Comparison of ENCODE assay signal across 19 mouse cellular contexts in genomic region chr2:120114977-120115376, GRCm38 (mm10). TPM values are rescaled to one million over a fixed set of nuclear protein-coding genes. Genes with fewer than 3 reads are reported as not detected.
DNase-seq lines count a peak whose midpoint lies in the region; ATAC-seq lines count a peak whose summit lies in the region.
"Had no signal": no experiment of that assay in that cellular context is flagged by ENCODE, and none has a peak within 500 bp of the region (broad histone marks: within the 10 kb centered on the region; RNA-seq: fewer than 3 reads in every experiment).

No protein-coding gene starts in this region.

- no peaks in the 10 kb centered on the region for H3K27me3 ChIP-seq in heart, embryonic 10.5 days (ENCODE audit: insufficient read depth, poor library complexity, severe bottlenecking)
- H3K27me3 ChIP-seq in heart, embryonic 16.5 days (ENCODE audit: control insufficient read depth, insufficient read depth, low read length), result no peaks in the 10 kb centered on the region
- no peaks in the 10 kb centered on the region for H3K27me3 ChIP-seq in heart, embryonic 12.5 days (replicated peaks)
- no peaks in the 10 kb centered on the region for H3K27me3 ChIP-seq in midbrain, embryonic 11.5 days (ENCODE audit: control insufficient read depth, insufficient read depth, low read length)
- no peaks in the 10 kb centered on the region for H3K27me3 ChIP-seq in midbrain, embryonic 15.5 days (replicated peaks)
- H3K27me3 ChIP-seq: forebrain, embryonic 13.5 days; hindbrain, embryonic 12.5 days had no signal

- ATAC-seq in heart, embryonic 16.5 days (replicated peaks; ENCODE audit: extremely low read depth, insufficient read depth, low FRiP score), result no peak
- no peak for ATAC-seq in heart, embryonic 12.5 days (ENCODE audit: insufficient number of reproducible peaks, low FRiP score)
- ATAC-seq in midbrain, embryonic 11.5 days (ENCODE audit: low FRiP score), result no peak
- ATAC-seq in midbrain, embryonic 15.5 days (replicated peaks), result no peak
- ATAC-seq: forebrain, embryonic 13.5 days; forebrain, postnatal 0 days; hindbrain, embryonic 16.5 days; inflammation-experienced regulatory T-cells, adult 6 months; intestine, postnatal 0 days had no signal

- WGBS in heart, embryonic 10.5 days, result 78% methylated on average over 4 of the region's 4 CpGs
- 82% methylated on average over 4 of the region's 4 CpGs for WGBS in heart, embryonic 16.5 days
- 76% methylated on average over 4 of the region's 4 CpGs for WGBS in heart, embryonic 12.5 days
- WGBS in midbrain, embryonic 11.5 days, result 77% methylated on average over 4 of the region's 4 CpGs
- 75% methylated on average over 4 of the region's 4 CpGs for whole genome bisulfite sequencing in midbrain, embryonic 15.5 days

- peak overlapping the region; percentile 31; the same call in 1 of the 2 replicates for H3K27ac ChIP-seq in heart, embryonic 10.5 days
- H3K27ac ChIP-seq in heart, embryonic 16.5 days (ENCODE audit: low read length), result 0 out of 2 replicates have a peak overlapping the region, but pooled peaks have one; percentile 43
- H3K27ac ChIP-seq in heart, embryonic 12.5 days (ENCODE audit: poor library complexity, severe bottlenecking), result no peak overlapping the region
- H3K27ac ChIP-seq in midbrain, embryonic 11.5 days (ENCODE audit: low read depth, low read length), result no peak overlapping the region
- H3K27ac ChIP-seq in midbrain, embryonic 15.5 days, result no peak overlapping the region
- H3K27ac ChIP-seq: forebrain, embryonic 13.5 days; hindbrain, embryonic 12.5 days had no signal

- no peak overlapping the region for H3K4me3 ChIP-seq in heart, embryonic 10.5 days
- H3K4me3 ChIP-seq in heart, embryonic 16.5 days (ENCODE audit: low read length), result no peak overlapping the region
- no peak overlapping the region for H3K4me3 ChIP-seq in heart, embryonic 12.5 days
- no peak overlapping the region for H3K4me3 ChIP-seq in midbrain, embryonic 11.5 days (ENCODE audit: low read depth, low read length)
- H3K4me3 ChIP-seq in midbrain, embryonic 15.5 days, result no peak overlapping the region
- H3K4me3 ChIP-seq: forebrain, embryonic 13.5 days; hindbrain, embryonic 12.5 days had no signal

- H3K36me3 ChIP-seq in heart, embryonic 10.5 days, result no peaks in the 10 kb centered on the region; the same call in 1 of the 2 replicates
- 0 out of 2 replicates have a peak, but pooled peaks cover 2% of the 10 kb centered on the region for H3K36me3 ChIP-seq in heart, embryonic 16.5 days (ENCODE audit: control insufficient read depth, insufficient read depth)
- 0 out of 2 replicates have a peak, but pooled peaks cover 2% of the 10 kb centered on the region for H3K36me3 ChIP-seq in heart, embryonic 12.5 days
- H3K36me3 ChIP-seq in midbrain, embryonic 11.5 days (ENCODE audit: control insufficient read depth, insufficient read depth, low read length), result no peaks in the 10 kb centered on the region
- no peaks in the 10 kb centered on the region for H3K36me3 ChIP-seq in midbrain, embryonic 15.5 days (replicated peaks)
- H3K36me3 ChIP-seq: hindbrain, embryonic 12.5 days had no signal

- H3K4me2 ChIP-seq in heart, embryonic 16.5 days (ENCODE audit: low read depth, low read length), result no peak overlapping the region
- H3K4me2 ChIP-seq in heart, embryonic 12.5 days, result no peak overlapping the region
- no peak overlapping the region for H3K4me2 ChIP-seq in midbrain, embryonic 11.5 days
- H3K4me2 ChIP-seq in midbrain, embryonic 15.5 days, result no peak overlapping the region
- H3K4me2 ChIP-seq: forebrain, embryonic 13.5 days; hindbrain, embryonic 12.5 days had no signal

- no peak for DNase-seq in heart, embryonic 10.5 days (ENCODE audit: low spot score)
- no peak for DNase-seq in heart, adult 9 months (ENCODE audit: low spot score in 2 of 2)
- peak; percentile 45 for DNase-seq in midbrain, embryonic 11.5 days (ENCODE audit: low spot score, missing footprints)
- no peak for DNase-seq in retina, embryonic 14.5 days (ENCODE audit: low spot score)
- DNase-seq: adrenal gland, adult 2 months; adrenal gland, postnatal 25 days; cerebellum, adult 18-20 months; cerebellum, adult 9-11 months; cerebellum, postnatal 36 days; forebrain, postnatal 0 days; kidney, adult 8-10 months had no signal

- H3K9ac ChIP-seq in heart, embryonic 16.5 days (ENCODE audit: low read length), result peak overlapping the region; percentile 18; the same call in 1 of the 2 replicates
- no peak overlapping the region for H3K9ac ChIP-seq in heart, embryonic 12.5 days
- no peak overlapping the region for H3K9ac ChIP-seq in midbrain, embryonic 11.5 days (ENCODE audit: low read length)
- no peak overlapping the region for H3K9ac ChIP-seq in midbrain, embryonic 15.5 days
- H3K9ac ChIP-seq: forebrain, embryonic 13.5 days; forebrain, postnatal 0 days; hindbrain, embryonic 12.5 days had no signal

- peaks cover 49% of the 10 kb centered on the region for H3K4me1 ChIP-seq in heart, embryonic 10.5 days
- H3K4me1 ChIP-seq in heart, embryonic 16.5 days (ENCODE audit: control insufficient read depth, insufficient read depth, low read length), result peaks cover 49% of the 10 kb centered on the region
- peaks cover 53% of the 10 kb centered on the region for H3K4me1 ChIP-seq in heart, embryonic 12.5 days (replicated peaks)
- no peaks in the 10 kb centered on the region for H3K4me1 ChIP-seq in midbrain, embryonic 11.5 days (ENCODE audit: control insufficient read depth, insufficient read depth, low read length)
- no peaks in the 10 kb centered on the region for H3K4me1 ChIP-seq in midbrain, embryonic 15.5 days
- H3K4me1 ChIP-seq: forebrain, embryonic 13.5 days; hindbrain, embryonic 12.5 days had no signal

- no peaks in the 10 kb centered on the region for H3K9me3 ChIP-seq in heart, embryonic 10.5 days
- H3K9me3 ChIP-seq in heart, embryonic 16.5 days (replicated peaks; ENCODE audit: control insufficient read depth, low read length), result no peaks in the 10 kb centered on the region
- H3K9me3 ChIP-seq in heart, embryonic 12.5 days (replicated peaks), result no peaks in the 10 kb centered on the region
- H3K9me3 ChIP-seq in midbrain, embryonic 11.5 days (ENCODE audit: control insufficient read depth, low read length), result no peaks in the 10 kb centered on the region
- H3K9me3 ChIP-seq in midbrain, embryonic 15.5 days, result no peaks in the 10 kb centered on the region
- H3K9me3 ChIP-seq: forebrain, embryonic 13.5 days; hindbrain, embryonic 12.5 days had no signal

RNA-seq across cellular contexts. Expression of gene Ehd4, which starts 39.4 kb away (rescaled TPM):
- polyA plus RNA-seq in heart, embryonic 10.5 days (2016; fragmentation: Nextera tagmentation; extraction: Ambion mirVana), result 115 and 173 TPM in 2 replicates
- 163 and 195 TPM in 2 replicates for polyA plus RNA-seq in heart, embryonic 16.5 days (2015; fragmentation: Nextera tagmentation; extraction: Ambion mirVana)
- polyA plus RNA-seq in heart, embryonic 12.5 days (2016; fragmentation: Nextera tagmentation; extraction: Ambion mirVana), result 159 and 186 TPM in 2 replicates
- polyA plus RNA-seq in midbrain, embryonic 11.5 days (2014; fragmentation: Nextera tagmentation; extraction: Ambion mirVana), result 10.2 and 17.2 TPM in 2 replicates
- polyA plus RNA-seq in midbrain, embryonic 15.5 days (2015; fragmentation: Nextera tagmentation; extraction: Ambion mirVana), result 17.9 and 20.4 TPM in 2 replicates

Comparison
In these comparisons a context has a peak if more than half of its experiments do, and no peak if none do; other contexts are left out.
1. H3K27ac ChIP-seq: peak in heart, embryonic 10.5 days (single experiment) and heart, embryonic 16.5 days (single experiment); none in heart, embryonic 12.5 days (single experiment), midbrain, embryonic 11.5 days (single experiment) and midbrain, embryonic 15.5 days (single experiment).